Mouse (Mus musculus) forebrain, embryonic 16.5 days (tissue): ENCODE measurements at regions not wholly inside any gene's neighbourhood (a gene's known extent, or its start where the extent isn't known, plus 50 kb on each side); places are given as distances from the start of the nearest gene placed in this dataset.

Experiments used
- ATAC-seq: fragments of 200-750 bp; cut with Nextera tagmentation; 2 replicates; pipeline ENCODE4 v1.8.0; 2017; ENCODE audit warnings: mild to moderate bottlenecking, moderate library complexity
- H3K27ac ChIP-seq: fragments of 300-500 bp; sonication (generic); 2 replicates; pipeline ENCODE4 v1.5.1; 2014; ENCODE audit warnings: low read length, control low read depth
- H3K27me3 ChIP-seq: fragments of 300-500 bp; sonication (generic); replicated peaks from 2 replicates; pipeline ENCODE4 v1.6.1; 2014; ENCODE audit warnings: low read length; ENCODE audit not compliant: control insufficient read depth, insufficient read depth
- H3K36me3 ChIP-seq: fragments of 300-500 bp; sonication (generic); 2 replicates; pipeline ENCODE4 v1.6.1; 2014; ENCODE audit not compliant: control insufficient read depth, insufficient read depth
- H3K4me1 ChIP-seq: fragments of 300-500 bp; sonication (generic); replicated peaks from 2 replicates; pipeline ENCODE4 v1.6.1; 2014; ENCODE audit warnings: low read length; ENCODE audit not compliant: control insufficient read depth, insufficient read depth
- H3K4me2 ChIP-seq: fragments of 300-500 bp; sonication (generic); 2 replicates; pipeline ENCODE4 v1.6.1; 2014; ENCODE audit warnings: mild to moderate bottlenecking, low read length, control low read depth
- H3K4me3 ChIP-seq: fragments of 300-500 bp; sonication (generic); replicated peaks from 2 replicates; pipeline ENCODE4 v1.5.1; 2014; ENCODE audit warnings: mild to moderate bottlenecking, low read length, control low read depth
- H3K9ac ChIP-seq: fragments of 300-500 bp; sonication (generic); replicated peaks from 2 replicates; pipeline ENCODE4 v1.6.1; 2014; ENCODE audit warnings: low read depth, low read length, control low read depth
- H3K9me3 ChIP-seq: fragments of 300-500 bp; sonication (generic); 2 replicates; pipeline ENCODE4 v1.6.1; 2016; ENCODE audit warnings: low read length; ENCODE audit not compliant: control insufficient read depth
- WGBS: fragments of 180-500 bp; shearing (Covaris S2); extraction: QIAGEN DNeasy Blood & Tissue Kit; methylation state at CpG from one replicate; pipeline ENCODE4 v1.1.7; 2014; 5-methylcytosine and 5-hydroxymethylcytosine counted together

DNA sequence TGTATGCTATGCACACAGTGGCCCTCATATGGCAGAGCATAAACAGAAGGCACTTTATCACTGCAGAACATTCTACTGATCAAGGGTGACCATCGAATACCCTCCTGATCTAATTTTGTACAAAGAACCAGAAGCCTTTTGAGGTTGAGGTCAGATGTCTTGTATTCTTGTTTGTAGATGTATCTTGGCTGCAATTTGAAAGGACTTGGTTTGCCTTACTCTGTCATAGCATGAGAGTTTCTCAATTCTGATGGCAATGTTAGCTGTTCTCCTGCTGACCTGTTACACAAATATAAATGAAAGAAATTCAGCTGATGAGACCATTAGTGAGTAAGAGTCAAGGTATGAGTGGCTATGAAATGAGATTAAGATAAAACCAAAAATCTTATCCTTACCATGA is 199.1 kb upstream of the Aldoart1 start:
- Histone ChIP-seq H3K27me3 (no peaks in the 10 kb centered on the region), H3K4me2 (no peak overlapping the region), H3K4me3 (no peak overlapping the region), H3K36me3 (no peaks in the 10 kb centered on the region), H3K4me1 (0 out of 2 replicates have a peak, but pooled peaks cover 2% of the 10 kb centered on the region), H3K9ac (no peak overlapping the region), H3K27ac (no peak overlapping the region), H3K9me3 (no peaks in the 10 kb centered on the region)
- ATAC-seq, result no peak
- WGBS, result 85% methylated on average over 1 of the region's 1 CpGs

DNA sequence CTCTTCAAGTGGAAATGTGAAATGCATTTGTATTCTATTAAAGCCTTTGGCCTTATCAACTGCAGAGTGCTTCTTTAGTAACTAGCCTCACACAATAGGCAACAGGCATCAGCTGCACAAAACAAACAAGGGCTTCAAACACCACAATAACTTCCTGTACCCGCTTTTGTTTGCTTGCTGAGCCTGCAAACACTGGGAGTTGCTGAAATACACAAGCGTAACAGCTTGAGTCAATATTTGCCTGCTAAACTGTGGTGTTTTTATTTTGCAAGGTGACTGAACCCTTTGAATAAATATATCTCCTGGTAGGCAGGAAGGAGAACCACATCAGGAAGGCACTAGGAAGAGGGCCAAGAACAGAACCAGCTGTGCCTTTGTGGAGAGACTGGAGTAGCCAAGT is 195.4 kb upstream of the Aldoart1 start:
- H3K4me1 ChIP-seq, result 0 out of 2 replicates have a peak, but pooled peaks cover 2% of the 10 kb centered on the region
- no peak for ATAC-seq
- no peak overlapping the region for H3K9ac ChIP-seq
- H3K4me2 ChIP-seq, result no peak overlapping the region
- WGBS, result 12% methylated on average over 2 of the region's 2 CpGs
- H3K9me3 ChIP-seq, result no peaks in the 10 kb centered on the region
- H3K27me3 ChIP-seq, result no peaks in the 10 kb centered on the region; the same call in 1 of the 2 replicates
- no peak overlapping the region for H3K27ac ChIP-seq
- no peaks in the 10 kb centered on the region for H3K36me3 ChIP-seq
- no peak overlapping the region for H3K4me3 ChIP-seq

DNA sequence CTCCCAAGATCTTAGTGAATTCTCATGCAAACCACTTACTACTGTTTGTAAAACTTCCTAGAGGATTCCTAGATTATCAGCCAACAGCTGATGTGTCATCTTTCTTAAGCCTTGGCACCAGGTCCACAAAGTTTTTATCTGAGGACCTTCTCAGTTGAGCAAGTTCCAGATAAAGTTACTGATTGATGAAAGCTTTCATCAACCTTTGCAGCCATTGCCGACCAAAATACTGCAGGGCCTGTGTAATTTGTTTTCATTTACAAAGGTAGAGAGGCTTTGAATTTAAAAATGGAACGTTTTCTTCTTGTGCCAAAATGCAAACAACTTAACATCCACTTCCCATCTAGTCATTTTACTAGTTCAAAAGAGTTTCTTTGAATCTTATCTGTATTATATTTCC is 191.9 kb upstream of the Aldoart1 start:
- Histone ChIP-seq H3K4me2 (no peak overlapping the region), H3K4me1 (0 out of 2 replicates have a peak, but pooled peaks cover 2% of the 10 kb centered on the region), H3K27me3 (no peaks in the 10 kb centered on the region; the same call in 1 of the 2 replicates), H3K4me3 (no peak overlapping the region), H3K36me3 (no peaks in the 10 kb centered on the region), H3K9ac (no peak overlapping the region), H3K27ac (no peak overlapping the region), H3K9me3 (no peaks in the 10 kb centered on the region)
- WGBS, result 26% methylated on average over 2 of the region's 2 CpGs
- ATAC-seq, result no peak

DNA sequence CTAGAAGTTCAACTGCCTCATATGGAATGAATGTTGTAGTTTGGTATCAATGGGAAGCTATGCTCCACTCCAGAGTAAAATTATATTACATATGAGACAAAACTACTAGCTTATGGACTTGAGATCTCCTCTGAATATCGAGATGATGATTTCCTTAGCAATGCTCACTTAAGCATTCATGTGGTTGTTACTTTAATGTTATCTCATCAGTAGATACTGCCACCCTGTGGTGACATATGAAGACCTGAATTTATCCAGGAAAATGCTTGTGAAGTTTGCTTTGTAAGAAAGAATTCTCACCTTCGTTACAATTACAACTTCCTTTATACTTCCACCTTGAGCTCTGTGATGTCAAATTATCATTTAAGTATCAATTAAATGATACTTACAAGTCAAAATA is 190.2 kb upstream of the Aldoart1 start:
- Histone ChIP-seq H3K4me3 (no peak overlapping the region), H3K9ac (no peak overlapping the region), H3K27me3 (no peaks in the 10 kb centered on the region; the same call in 1 of the 2 replicates), H3K27ac (no peak overlapping the region), H3K9me3 (no peaks in the 10 kb centered on the region), H3K36me3 (no peaks in the 10 kb centered on the region), H3K4me2 (no peak overlapping the region), H3K4me1 (no peaks in the 10 kb centered on the region)
- WGBS, result 11% methylated on average over 2 of the region's 2 CpGs
- 0 out of 2 replicates have a peak, but pooled peaks have one; percentile 55 for ATAC-seq

- Histone ChIP-seq H3K9ac (no peak overlapping the region), H3K27ac (no peak overlapping the region), H3K9me3 (no peaks in the 10 kb centered on the region), H3K36me3 (no peaks in the 10 kb centered on the region), H3K4me2 (no peak overlapping the region), H3K4me1 (no peaks in the 10 kb centered on the region), H3K4me3 (no peak overlapping the region), H3K27me3 (no peaks in the 10 kb centered on the region; the same call in 1 of the 2 replicates)
- ATAC-seq, result no peak
- WGBS, result 84% methylated on average over 2 of the region's 2 CpGs
Measured at GRCm38 (mm10) chr4:73041486-73041885, 189.1 kb upstream of the Aldoart1 start.

DNA sequence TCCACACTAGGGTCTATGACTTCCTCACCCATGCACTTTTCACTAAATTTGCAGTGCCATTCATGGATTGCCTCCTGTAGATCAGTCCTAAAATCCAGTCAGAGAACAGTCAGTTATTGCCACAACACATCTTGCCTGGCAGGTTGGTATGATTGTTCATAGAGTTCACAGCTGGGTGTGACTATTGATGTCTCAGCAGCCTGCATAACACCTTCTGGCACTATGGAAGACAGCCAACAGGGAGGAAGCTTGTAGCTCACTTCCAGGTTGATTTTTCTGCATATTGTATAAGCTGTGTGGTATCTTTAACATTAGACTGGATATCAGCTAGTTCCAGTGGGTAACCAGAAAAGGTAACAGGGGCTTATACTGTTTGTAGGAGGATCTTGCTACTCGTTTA is 145.3 kb upstream of the Aldoart1 start:
- Histone ChIP-seq H3K9me3 (no peaks in the 10 kb centered on the region), H3K27me3 (no peaks in the 10 kb centered on the region), H3K4me3 (no peak overlapping the region), H3K27ac (no peak overlapping the region), H3K9ac (no peak overlapping the region), H3K4me2 (no peak overlapping the region), H3K36me3 (no peaks in the 10 kb centered on the region), H3K4me1 (no peaks in the 10 kb centered on the region)
- no peak for ATAC-seq
- 71% methylated on average over 1 of the region's 1 CpGs for WGBS

DNA sequence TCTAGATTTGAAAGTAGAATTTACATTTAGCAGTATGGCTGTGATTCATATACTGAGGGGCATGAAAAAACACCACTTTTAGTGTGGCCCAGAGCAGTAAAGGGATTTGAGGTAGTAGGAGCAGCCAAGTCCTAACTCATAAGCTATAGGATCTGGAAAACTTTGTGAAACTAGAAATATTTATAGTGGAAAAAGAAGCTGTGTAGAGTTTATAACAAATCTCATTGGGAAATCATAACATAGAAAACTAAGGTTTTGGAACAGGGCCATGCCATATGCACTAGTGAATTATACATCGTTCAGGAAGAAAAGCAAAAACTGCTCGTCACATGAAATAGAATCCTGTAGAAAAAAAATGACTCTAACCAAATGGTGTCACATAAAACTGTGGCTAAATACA is 143.7 kb upstream of the Aldoart1 start:
- Histone ChIP-seq H3K36me3 (no peaks in the 10 kb centered on the region), H3K4me1 (no peaks in the 10 kb centered on the region), H3K9me3 (no peaks in the 10 kb centered on the region), H3K4me2 (no peak overlapping the region), H3K27ac (no peak overlapping the region), H3K9ac (no peak overlapping the region), H3K27me3 (no peaks in the 10 kb centered on the region), H3K4me3 (no peak overlapping the region)
- WGBS, result 59% methylated on average over 2 of the region's 2 CpGs
- peak; percentile 69 for ATAC-seq

DNA sequence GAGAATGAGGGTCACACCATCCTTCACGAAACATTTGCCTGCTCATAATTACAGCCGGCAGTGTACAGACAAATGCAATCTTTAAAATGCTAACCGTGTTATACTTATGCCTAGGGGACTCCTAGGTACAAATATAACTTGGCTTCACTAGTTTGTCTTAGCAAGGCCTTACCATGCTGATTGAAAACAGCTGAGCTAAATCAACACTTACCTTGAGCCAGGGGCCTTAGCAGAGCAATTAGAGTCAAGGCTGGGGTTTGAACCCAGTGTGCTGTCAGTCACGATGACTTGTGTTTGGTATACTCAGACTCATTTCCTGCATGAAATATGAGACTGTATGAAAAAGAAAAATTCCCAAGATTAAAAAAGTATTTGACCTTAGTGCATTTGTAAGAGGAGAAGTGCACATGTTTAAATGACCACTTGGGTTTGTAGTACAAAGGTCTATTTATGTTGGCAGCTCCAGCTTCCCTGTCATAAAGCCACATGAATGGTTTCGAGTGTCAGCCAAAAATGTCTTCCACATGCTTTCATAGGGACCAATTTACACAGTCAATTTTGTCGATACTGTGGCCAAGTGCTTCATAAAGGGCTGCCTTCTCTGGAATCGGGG is 94.0 kb upstream of the Aldoart1 start:
- no peaks in the 10 kb centered on the region for H3K4me1 ChIP-seq
- no peak overlapping the region for H3K27ac ChIP-seq
- no peaks in the 10 kb centered on the region for H3K27me3 ChIP-seq
- H3K9ac ChIP-seq, result no peak overlapping the region
- no peaks in the 10 kb centered on the region for H3K9me3 ChIP-seq
- ATAC-seq, result no peak
- 71% methylated on average over 7 of the region's 7 CpGs for WGBS
- H3K36me3 ChIP-seq, result no peaks in the 10 kb centered on the region
- no peak overlapping the region for H3K4me3 ChIP-seq
- no peak overlapping the region for H3K4me2 ChIP-seq

DNA sequence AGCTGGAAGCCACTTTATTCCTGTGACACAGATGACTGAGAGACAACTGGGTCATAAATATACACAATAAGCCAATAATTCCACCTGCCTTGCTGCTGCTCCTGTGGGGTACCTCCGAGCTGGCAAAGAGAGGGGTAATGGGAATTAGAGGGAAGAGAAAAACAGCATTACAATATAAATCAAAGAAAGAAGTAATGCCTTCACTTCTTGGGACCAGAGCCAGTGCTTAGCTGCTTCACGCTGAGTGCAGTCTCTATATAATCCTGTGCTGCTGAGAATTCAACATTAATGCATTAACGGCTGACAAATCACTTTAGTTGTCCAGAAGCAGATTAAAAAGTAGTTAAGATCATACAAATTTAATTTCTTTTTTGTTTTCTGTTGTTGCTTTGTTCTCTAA is 71.0 kb upstream of the Aldoart1 start:
- H3K9me3 ChIP-seq, result no peaks in the 10 kb centered on the region
- H3K4me3 ChIP-seq, result no peak overlapping the region
- H3K36me3 ChIP-seq, result no peaks in the 10 kb centered on the region
- WGBS, result 38% methylated on average over 3 of the region's 3 CpGs
- H3K4me1 ChIP-seq, result no peaks in the 10 kb centered on the region
- no peak overlapping the region for H3K27ac ChIP-seq
- no peaks in the 10 kb centered on the region for H3K27me3 ChIP-seq
- no peak overlapping the region for H3K4me2 ChIP-seq
- H3K9ac ChIP-seq, result no peak overlapping the region
- no peak for ATAC-seq

DNA sequence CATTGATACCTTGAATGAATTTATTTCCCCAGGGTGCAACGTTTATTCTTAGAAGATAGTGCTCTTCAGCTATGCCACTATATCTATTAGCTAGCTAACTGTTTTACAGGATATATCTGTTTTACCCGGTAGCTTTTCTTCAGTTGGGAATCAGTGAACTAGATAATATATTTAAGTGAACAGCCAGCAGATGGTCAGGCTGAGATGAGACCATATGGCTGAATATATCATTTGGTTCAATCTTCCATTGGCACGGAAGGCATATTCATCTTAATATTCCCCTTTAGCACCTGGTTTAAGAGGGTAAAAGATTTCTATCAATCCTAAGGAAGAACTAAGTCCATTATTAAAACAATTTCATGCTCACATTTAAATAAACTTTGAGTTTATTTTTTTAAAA is 62.6 kb upstream of the Aldoart1 start:
- no peaks in the 10 kb centered on the region for H3K9me3 ChIP-seq
- no peak overlapping the region for H3K27ac ChIP-seq
- ATAC-seq, result no peak
- H3K4me1 ChIP-seq, result no peaks in the 10 kb centered on the region
- 72% methylated on average over 3 of the region's 3 CpGs for WGBS
- H3K27me3 ChIP-seq, result no peaks in the 10 kb centered on the region
- no peak overlapping the region for H3K4me3 ChIP-seq
- no peak overlapping the region for H3K4me2 ChIP-seq
- no peaks in the 10 kb centered on the region for H3K36me3 ChIP-seq
- no peak overlapping the region for H3K9ac ChIP-seq
